Mouse (Mus musculus): Measurements from ENCODE around the gene Cacng8. TPM values are rescaled to one million over a fixed set of nuclear protein-coding genes. Genes with fewer than 3 reads are reported as not detected.

Gene Cacng8
- polyA plus RNA-seq, 1 experiment from 2014 or later = 0.12 TPM

DNA sequence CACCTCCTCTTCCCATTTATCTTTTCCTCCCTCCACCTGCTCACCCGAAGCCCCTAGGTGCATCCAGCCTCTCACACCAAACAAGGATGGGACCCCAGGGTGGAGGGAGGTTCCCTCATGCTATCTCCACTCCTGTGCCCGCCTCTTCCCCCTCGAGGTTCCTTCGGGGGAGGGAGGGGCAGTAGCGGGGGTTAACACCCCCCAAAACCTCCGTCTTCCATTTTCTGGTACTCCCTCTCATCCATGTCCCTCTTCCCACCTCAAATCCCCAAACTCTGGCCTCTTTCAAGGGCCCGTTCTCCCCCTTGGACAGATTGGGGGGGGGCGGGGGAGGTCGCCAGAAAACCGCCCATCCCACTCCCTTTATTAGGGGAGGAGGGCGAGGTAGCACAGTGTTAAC lies 22.9 kb upstream of the Cacng8 start:
- 0 out of 2 replicates have a peak, but pooled peaks cover 10% of the 10 kb centered on the region for H3K4me1 ChIP-seq
- WGBS (ENCODE audit: insufficient replicate concordance) = 4% methylated on average over 10 of the region's 11 CpGs
- no peaks in the 10 kb centered on the region for H3K36me3 ChIP-seq
- no peak overlapping the region for H3K4me3 ChIP-seq
- no peak overlapping the region for H3K27ac ChIP-seq
- no peak overlapping the region for H3K9ac ChIP-seq
- ATAC-seq = no peak
- H3K27me3 ChIP-seq (replicated peaks) = peaks cover 56% of the 10 kb centered on the region
- peak overlapping the region; percentile 33 for H3K4me2 ChIP-seq
- no peaks in the 10 kb centered on the region for H3K9me3 ChIP-seq (replicated peaks)

DNA sequence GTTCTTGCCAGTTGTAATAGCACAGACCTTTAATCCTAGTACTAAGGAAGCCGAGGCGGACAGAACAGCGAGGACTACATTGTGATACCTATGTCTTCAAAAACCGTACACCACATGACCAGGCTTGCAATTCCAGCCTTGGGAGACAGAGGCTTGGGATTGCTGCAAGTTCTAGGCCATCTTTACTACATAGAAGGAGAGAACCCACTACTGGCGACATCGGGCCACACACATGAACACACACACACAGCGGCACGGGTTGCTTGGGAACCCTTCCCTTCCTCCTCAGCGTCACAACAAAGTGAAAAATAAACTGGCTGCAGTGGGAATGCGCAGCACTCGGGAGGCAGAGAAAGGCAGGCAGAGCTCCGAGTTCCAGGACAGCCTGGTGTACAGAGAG lies 22.2 kb upstream of the Cacng8 start:
- ATAC-seq = no peak
- Histone ChIP-seq H3K4me3 (no peak overlapping the region), H3K27ac (no peak overlapping the region), H3K36me3 (no peaks in the 10 kb centered on the region), H3K9ac (no peak overlapping the region), H3K9me3 (replicated peaks) (no peaks in the 10 kb centered on the region), H3K27me3 (replicated peaks) (peaks cover 56% of the 10 kb centered on the region), H3K4me1 (0 out of 2 replicates have a peak, but pooled peaks cover 10% of the 10 kb centered on the region), H3K4me2 (no peak overlapping the region)
- WGBS (ENCODE audit: insufficient replicate concordance) = 21% methylated on average over 12 of the region's 12 CpGs

DNA sequence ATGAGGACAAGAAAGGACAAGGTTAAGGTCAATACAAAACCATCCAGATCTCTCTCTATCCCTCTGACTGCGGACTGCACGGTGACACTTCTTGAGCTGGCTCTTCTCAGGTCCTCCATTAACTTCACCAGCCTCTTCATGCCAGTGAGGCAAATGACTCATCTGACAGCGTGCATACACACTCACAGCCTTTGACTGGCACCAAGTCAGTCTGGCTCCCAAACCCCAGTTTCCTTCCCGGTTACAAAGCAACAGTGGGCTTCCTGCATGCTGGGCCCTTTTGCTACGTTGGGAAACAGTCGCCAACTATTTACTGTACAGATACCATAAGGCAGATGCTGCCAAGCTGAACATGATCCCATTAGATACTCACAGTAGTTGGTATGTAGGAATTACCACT lies 21.3 kb upstream of the Cacng8 start:
- 48% methylated on average over 6 of the region's 6 CpGs for WGBS (ENCODE audit: insufficient replicate concordance)
- Histone ChIP-seq H3K9ac (no peak overlapping the region), H3K36me3 (no peaks in the 10 kb centered on the region), H3K4me3 (no peak overlapping the region), H3K4me1 (0 out of 2 replicates have a peak, but pooled peaks cover 10% of the 10 kb centered on the region), H3K9me3 (replicated peaks) (no peaks in the 10 kb centered on the region), H3K27ac (no peak overlapping the region), H3K27me3 (replicated peaks) (peaks cover 56% of the 10 kb centered on the region), H3K4me2 (no peak overlapping the region)
- no peak for ATAC-seq

DNA sequence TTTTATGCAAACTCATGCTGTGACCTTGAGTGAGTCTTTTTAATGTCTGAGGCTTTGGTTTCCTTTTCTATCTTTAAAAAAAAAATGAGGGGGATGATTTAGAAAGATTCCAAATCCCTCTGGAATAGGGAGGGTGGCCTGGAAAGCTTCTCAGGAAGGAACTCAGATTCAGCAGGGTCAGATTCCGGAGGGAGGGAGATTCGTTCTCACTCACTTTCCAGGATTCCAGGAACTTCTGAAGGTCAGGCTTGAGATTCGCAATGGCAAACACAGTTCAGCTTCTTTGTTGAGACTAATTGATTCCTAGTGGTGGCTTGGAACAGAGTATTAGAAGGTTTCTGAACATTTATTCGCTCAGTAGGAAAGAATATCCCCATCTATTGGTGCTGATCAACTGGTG lies 20.1 kb upstream of the Cacng8 start:
- 0 out of 2 replicates have a peak, but pooled peaks cover 10% of the 10 kb centered on the region for H3K4me1 ChIP-seq
- 43% methylated on average over 4 of the region's 4 CpGs for WGBS (ENCODE audit: insufficient replicate concordance)
- H3K9me3 ChIP-seq (replicated peaks) = no peaks in the 10 kb centered on the region
- H3K36me3 ChIP-seq = no peaks in the 10 kb centered on the region
- peaks cover 47% of the 10 kb centered on the region for H3K27me3 ChIP-seq (replicated peaks)
- H3K4me3 ChIP-seq = no peak overlapping the region
- H3K9ac ChIP-seq = no peak overlapping the region
- H3K27ac ChIP-seq = no peak overlapping the region
- ATAC-seq = no peak
- no peak overlapping the region for H3K4me2 ChIP-seq

DNA sequence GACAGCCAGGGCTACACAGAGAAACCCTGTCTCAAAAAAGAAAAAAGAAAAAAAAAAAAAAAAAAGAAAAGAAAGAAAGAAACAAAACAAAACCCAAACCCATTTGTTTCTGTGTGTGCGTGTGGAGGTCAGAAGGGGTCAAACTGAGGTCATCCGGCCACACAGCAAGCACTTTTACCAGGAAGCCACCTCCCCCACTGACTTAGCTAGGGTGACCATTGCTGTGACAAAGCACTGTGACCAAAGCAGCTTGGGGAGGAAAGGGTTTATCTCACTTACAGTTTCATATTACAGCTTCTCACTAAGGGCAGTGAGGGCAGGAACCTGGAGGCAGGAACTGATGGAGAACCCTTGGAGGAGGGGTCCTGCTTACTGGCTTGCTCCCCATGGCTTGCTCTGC lies 18.1 kb upstream of the Cacng8 start:
- WGBS (ENCODE audit: insufficient replicate concordance) = 62% methylated on average over 2 of the region's 2 CpGs
- Histone ChIP-seq H3K36me3 (no peaks in the 10 kb centered on the region), H3K4me1 (0 out of 2 replicates have a peak, but pooled peaks cover 4% of the 10 kb centered on the region), H3K4me3 (no peak overlapping the region), H3K27ac (no peak overlapping the region), H3K27me3 (replicated peaks) (peaks cover 27% of the 10 kb centered on the region), H3K9me3 (replicated peaks) (no peaks in the 10 kb centered on the region), H3K9ac (no peak overlapping the region), H3K4me2 (no peak overlapping the region)
- no peak for ATAC-seq

DNA sequence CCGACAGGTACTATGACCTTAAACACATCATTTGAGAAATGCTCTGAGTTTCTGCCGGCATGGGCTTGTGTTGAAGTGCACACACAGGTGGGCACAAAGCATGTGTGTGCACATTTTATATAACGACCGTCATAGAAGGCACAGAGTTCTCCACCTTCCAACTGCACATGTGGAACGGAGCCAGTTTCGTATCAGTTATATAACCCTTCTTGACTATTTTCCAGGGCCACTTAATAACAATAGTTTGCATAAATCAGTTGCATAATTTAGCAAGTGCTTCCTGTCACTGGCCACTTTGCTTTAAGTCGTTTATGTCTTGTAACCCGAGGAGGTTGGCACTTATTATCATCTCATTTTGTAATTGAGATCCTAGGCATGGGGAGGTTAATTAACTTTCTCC lies 16.7 kb upstream of the Cacng8 start:
- no peak overlapping the region for H3K4me3 ChIP-seq
- no peaks in the 10 kb centered on the region for H3K9me3 ChIP-seq (replicated peaks)
- WGBS (ENCODE audit: insufficient replicate concordance) = 71% methylated on average over 8 of the region's 8 CpGs
- no peaks in the 10 kb centered on the region for H3K36me3 ChIP-seq
- H3K4me2 ChIP-seq = no peak overlapping the region
- no peak overlapping the region for H3K27ac ChIP-seq
- H3K9ac ChIP-seq = no peak overlapping the region
- ATAC-seq = no peak
- peaks cover 13% of the 10 kb centered on the region for H3K27me3 ChIP-seq (replicated peaks)
- no peaks in the 10 kb centered on the region for H3K4me1 ChIP-seq

DNA sequence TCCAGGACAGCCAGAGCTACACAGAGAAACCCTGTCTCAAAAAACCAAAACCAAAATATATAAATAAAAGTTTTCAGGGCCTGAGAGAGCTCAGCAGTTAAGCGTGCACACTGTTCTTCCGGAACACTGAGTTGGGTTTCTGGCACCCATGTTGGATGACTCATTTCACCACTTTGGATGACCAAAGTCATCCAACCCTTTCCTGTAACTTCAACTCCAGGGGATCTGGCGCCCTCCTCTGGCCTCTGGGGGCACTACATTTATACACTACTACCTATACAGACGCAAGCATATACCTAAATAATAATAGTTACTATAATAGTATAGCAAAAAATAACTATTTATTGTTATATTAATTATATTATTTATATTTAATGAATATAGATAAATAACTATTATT lies 13.7 kb upstream of the Cacng8 start:
- Histone ChIP-seq H3K9ac (no peak overlapping the region), H3K27me3 (replicated peaks) (no peaks in the 10 kb centered on the region), H3K4me1 (no peaks in the 10 kb centered on the region), H3K9me3 (replicated peaks) (no peaks in the 10 kb centered on the region), H3K36me3 (no peaks in the 10 kb centered on the region), H3K4me3 (no peak overlapping the region), H3K27ac (no peak overlapping the region), H3K4me2 (no peak overlapping the region)
- 40% methylated on average over 4 of the region's 4 CpGs for WGBS (ENCODE audit: insufficient replicate concordance)
- no peak for ATAC-seq

DNA sequence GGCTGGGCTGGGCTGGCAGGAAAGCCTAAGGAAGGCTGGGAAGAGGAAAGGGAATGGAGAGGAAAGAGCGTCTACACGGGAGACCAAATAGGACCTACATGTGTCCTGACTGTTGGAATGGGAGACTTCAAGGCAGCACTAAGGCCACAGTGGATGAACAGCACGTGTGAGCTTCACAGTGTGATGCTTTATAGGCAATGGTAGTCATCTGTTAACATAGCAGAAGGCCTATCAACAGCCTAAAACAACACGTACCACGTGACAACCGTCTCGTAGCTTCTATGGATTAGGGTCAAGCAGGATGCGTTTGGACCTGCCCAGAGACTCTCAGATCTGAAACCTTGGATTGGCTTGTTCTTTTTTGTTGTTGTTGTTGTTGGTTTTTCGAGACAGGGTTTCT lies 8.4 kb upstream of the Cacng8 start:
- no peaks in the 10 kb centered on the region for H3K9me3 ChIP-seq (replicated peaks)
- no peak overlapping the region for H3K4me3 ChIP-seq
- ATAC-seq = no peak
- H3K9ac ChIP-seq = no peak overlapping the region
- no peak overlapping the region for H3K4me2 ChIP-seq
- 68% methylated on average over 9 of the region's 9 CpGs for WGBS (ENCODE audit: insufficient replicate concordance)
- no peaks in the 10 kb centered on the region for H3K36me3 ChIP-seq
- no peak overlapping the region for H3K27ac ChIP-seq
- no peaks in the 10 kb centered on the region for H3K4me1 ChIP-seq
- H3K27me3 ChIP-seq (replicated peaks) = no peaks in the 10 kb centered on the region

DNA sequence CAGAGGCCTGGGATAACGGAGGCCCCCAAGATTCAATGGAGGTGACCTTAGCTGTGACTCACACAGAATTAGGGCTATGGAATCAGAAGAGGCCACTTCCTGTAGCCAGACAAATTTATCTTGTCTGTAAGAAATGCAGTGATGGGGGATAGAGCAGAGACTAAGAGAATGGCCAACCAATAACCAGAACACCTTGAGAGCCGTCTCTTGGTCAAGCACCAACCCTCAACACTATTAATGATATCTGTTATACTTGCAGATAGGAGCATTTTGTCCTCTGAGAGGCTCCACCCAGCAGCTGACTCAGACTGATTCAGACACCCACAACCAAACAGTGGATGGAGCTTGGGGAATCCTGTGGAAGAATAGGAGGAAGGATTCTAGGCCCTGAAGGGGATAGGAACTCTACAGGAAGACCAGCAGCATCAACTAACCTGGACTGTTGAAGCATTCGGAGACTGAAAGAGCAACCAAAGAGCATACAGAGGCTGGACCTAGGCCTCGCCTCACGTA lies 5.6 kb upstream of the Cacng8 start:
- H3K4me3 ChIP-seq = no peak overlapping the region
- H3K4me2 ChIP-seq = no peak overlapping the region
- no peaks in the 10 kb centered on the region for H3K4me1 ChIP-seq
- H3K9me3 ChIP-seq (replicated peaks) = no peaks in the 10 kb centered on the region
- no peak overlapping the region for H3K27ac ChIP-seq
- no peaks in the 10 kb centered on the region for H3K36me3 ChIP-seq
- no peak overlapping the region for H3K9ac ChIP-seq
- ATAC-seq = no peak
- WGBS (ENCODE audit: insufficient replicate concordance) = 59% methylated on average over 5 of the region's 5 CpGs
- H3K27me3 ChIP-seq (replicated peaks) = peaks cover 3% of the 10 kb centered on the region

DNA sequence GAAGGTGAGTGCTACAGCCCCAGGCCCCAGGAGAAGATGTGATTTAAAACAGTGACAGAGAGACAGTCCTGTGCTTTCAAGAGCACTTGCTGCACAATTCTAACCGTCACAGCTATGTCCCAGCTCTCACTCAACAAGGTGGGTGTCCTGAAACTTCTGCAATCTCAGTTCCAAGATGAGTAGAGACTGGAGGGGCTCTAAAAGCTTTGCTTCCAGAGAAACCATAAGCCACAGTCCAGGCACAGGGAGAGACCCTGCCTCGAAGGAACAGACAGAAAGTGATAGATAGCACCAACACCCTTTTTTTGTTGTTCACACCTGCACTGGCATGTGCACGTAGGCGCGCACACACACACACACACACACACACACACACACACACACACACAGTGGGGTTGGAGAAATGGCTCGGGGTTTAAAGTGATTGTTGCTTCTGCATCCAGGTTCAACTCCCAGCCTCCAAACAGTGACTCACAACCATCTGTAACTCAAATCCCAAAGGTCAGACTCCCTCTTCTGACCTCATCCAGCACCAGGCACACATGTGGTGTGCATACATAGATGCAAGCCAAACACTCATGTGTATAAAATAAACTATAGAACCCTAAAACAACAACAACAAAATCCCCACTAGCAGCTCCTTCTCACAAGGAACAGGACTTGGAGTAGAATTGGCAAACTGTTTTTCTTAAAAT lies 4.3 kb upstream of the Cacng8 start:
- Histone ChIP-seq H3K4me1 (no peaks in the 10 kb centered on the region), H3K27me3 (replicated peaks) (peaks cover 15% of the 10 kb centered on the region), H3K9ac (no peak overlapping the region), H3K9me3 (replicated peaks) (no peaks in the 10 kb centered on the region), H3K4me3 (no peak overlapping the region), H3K27ac (no peak overlapping the region), H3K36me3 (no peaks in the 10 kb centered on the region), H3K4me2 (no peak overlapping the region)
- no peak for ATAC-seq
- 65% methylated on average over 6 of the region's 6 CpGs for WGBS (ENCODE audit: insufficient replicate concordance)

DNA sequence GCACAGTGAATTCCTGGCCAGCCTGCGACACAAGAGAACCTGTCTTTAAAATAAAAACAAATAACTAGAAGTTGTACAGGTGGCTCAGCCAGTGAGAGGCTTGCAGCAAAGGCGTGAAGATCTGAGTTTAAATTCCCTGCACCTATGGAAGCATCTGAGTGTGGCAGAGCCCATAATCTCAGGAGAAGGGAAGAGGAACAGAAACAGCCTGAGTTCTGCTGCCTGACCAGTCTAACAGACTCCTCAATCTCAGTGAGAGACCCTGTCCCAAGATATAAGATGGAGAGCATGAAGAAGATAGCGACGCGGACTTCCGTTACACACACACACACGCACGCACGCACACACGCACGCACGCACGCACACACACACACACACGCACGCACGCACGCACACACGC lies 2.7 kb upstream of the Cacng8 start:
- no peak overlapping the region for H3K9ac ChIP-seq
- H3K27ac ChIP-seq = no peak overlapping the region
- 68% methylated on average over 18 of the region's 18 CpGs for WGBS (ENCODE audit: insufficient replicate concordance)
- H3K27me3 ChIP-seq (replicated peaks) = peaks cover 23% of the 10 kb centered on the region
- H3K9me3 ChIP-seq (replicated peaks) = no peaks in the 10 kb centered on the region
- no peaks in the 10 kb centered on the region for H3K36me3 ChIP-seq
- no peak for ATAC-seq
- no peak overlapping the region for H3K4me3 ChIP-seq
- no peak overlapping the region for H3K4me2 ChIP-seq
- H3K4me1 ChIP-seq = no peaks in the 10 kb centered on the region

DNA sequence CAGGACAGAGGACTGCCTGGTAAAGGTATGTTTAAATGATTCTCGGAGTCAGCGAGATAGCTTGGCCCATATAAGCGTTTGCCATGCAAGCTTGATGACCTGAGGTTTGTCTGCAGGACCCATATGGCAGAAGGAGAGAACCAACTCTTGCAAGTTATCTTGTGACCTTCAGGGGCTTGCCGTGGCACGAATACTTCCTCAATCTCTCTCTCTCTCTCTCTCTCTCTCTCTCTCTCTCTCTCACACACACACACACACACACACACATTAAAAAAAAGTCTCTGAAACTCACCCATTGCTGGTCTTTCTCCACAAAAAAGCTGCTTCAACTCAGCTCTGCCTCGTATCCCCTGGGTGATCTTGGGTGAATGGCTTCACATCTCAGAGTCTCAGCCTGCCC lies 1.6 kb upstream of the Cacng8 start:
- H3K9ac ChIP-seq = no peak overlapping the region
- ATAC-seq = no peak
- H3K27me3 ChIP-seq (replicated peaks) = peaks cover 26% of the 10 kb centered on the region
- 13% methylated on average over 6 of the region's 6 CpGs for WGBS (ENCODE audit: insufficient replicate concordance)
- H3K4me2 ChIP-seq = no peak overlapping the region
- no peaks in the 10 kb centered on the region for H3K4me1 ChIP-seq
- H3K27ac ChIP-seq = no peak overlapping the region
- H3K9me3 ChIP-seq (replicated peaks) = no peaks in the 10 kb centered on the region
- H3K4me3 ChIP-seq = no peak overlapping the region
- H3K36me3 ChIP-seq = no peaks in the 10 kb centered on the region

All from liver, embryonic 12.5 days (tissue).